Mouse (Mus musculus): ENCODE measurements at regions not wholly inside any gene's neighbourhood (a gene's known extent, or its start where the extent isn't known, plus 50 kb on each side); places are given as distances from the start of the nearest gene placed in this dataset.

DNA sequence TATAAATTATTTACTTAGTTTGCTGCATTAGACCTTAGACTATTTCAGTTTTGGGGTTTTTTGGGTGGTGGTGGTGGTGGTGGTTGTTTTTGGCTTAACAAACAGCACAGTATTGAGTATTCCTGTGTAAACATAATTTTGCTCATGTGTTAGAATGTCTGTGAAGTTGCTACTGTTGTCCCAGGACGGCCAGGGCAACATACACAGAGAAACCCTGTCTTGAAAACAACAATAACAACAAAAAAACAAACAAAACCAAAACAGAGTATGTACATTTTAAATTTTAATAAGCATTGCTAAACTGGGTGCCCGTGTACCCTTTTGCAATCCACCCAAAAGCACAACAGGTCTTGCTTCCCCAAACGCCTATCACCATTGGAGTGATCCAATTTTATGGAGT is 51.8 kb upstream of the Exoc6 start:
- in situ Hi-C loops (cut with MboI; ENCODE audit: low pct_ligation_motif_present, low pct_unique_long_range_greater_than_20kb, low sequenced_read_pairs), result no loop called here
- Histone ChIP-seq H3K79me2 (replicated peaks; ENCODE audit: control insufficient read depth, extremely low read depth, insufficient read depth, poor library complexity, severe bottlenecking) (no peaks in the 10 kb centered on the region), H3K36me3 (replicated peaks in 1 of 2; ENCODE audit: control insufficient read depth in 1 of 2, insufficient read depth in 1 of 2, low read length in 1 of 2) (no peaks in the 10 kb centered on the region), H3K9ac (ENCODE audit: insufficient read depth, low read depth) (no peak overlapping the region), H3K27me3 (replicated peaks) (no peaks in the 10 kb centered on the region), H3K4me1 (ENCODE audit: control insufficient read depth in 1 of 2, insufficient read depth in 2 of 2) (peaks cover 11 to 34% of the 10 kb centered on the region in 2 experiments), H3K4me3 (replicated peaks in 1 of 3; ENCODE audit: low read depth in 2 of 3, low read length in 2 of 3, poor library complexity in 1 of 3) (no peak overlapping the region), H3K9me3 (replicated peaks; ENCODE audit: low read length) (peaks cover 5% of the 10 kb centered on the region), H3K27ac (ENCODE audit: insufficient read depth, low read depth) (no peak overlapping the region), H3K4me2 (ENCODE audit: insufficient read depth, low read depth, poor library complexity, severe bottlenecking) (no peak overlapping the region)
- TF ChIP-seq ZNF384 (IDR thresholded peaks at IDR 0.05; ENCODE audit: low read depth, low read length), result no peak
- TF ChIP-seq MXI1 (IDR thresholded peaks at IDR 0.05; ENCODE audit: low read depth, low read length), result no peak
- no peak for TF ChIP-seq JUN (IDR thresholded peaks at IDR 0.05; ENCODE audit: insufficient read depth, low read depth, low read length)
- dilution Hi-C loops (cut with MboI; ENCODE audit: extremely low pct_ligation_motif_present, extremely low pct_unique_long_range_greater_than_20kb, low sequenced_read_pairs), result no loop called here
- no peak for DNase-seq (ENCODE audit: extremely low read depth)
